Mouse (Mus musculus): ENCODE data around the gene Ddx60. TPM values are rescaled to one million over a fixed set of nuclear protein-coding genes. Genes with fewer than 3 reads are reported as not detected.

The Ddx60 gene
- polyA plus RNA-seq, 1 experiment from 2014 or later = 0.11 TPM

DNA sequence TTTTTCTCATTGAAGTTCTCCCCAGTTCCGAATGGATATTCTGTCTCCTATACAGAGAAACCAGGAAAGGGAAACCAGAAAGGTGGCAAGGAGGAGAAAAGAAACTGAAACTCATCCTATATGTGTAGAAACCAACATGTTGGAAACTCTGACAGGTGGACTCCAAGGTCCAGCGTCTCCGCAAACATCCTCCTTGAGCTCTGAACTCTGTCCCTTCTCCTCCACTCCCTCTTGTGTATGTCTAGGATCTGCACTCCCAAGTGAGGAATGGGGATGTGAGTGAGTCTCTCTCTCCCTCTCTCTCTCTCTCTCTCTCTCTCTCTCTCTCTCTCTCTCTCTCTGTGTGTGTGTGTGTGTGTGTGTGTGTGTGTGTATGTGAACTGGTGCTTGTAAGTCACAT lies 18.6 kb upstream of the Ddx60 start:
- H3K27ac ChIP-seq (replicated peaks; ENCODE audit: low read depth, low read length) = no peak overlapping the region
- no peaks in the 10 kb centered on the region for H3K36me3 ChIP-seq (replicated peaks; ENCODE audit: control insufficient read depth, insufficient read depth, low read depth, low read length)
- no peaks in the 10 kb centered on the region for H3K9me3 ChIP-seq (replicated peaks; ENCODE audit: control insufficient read depth, low read length)
- DNase-seq (ENCODE audit: low spot score) = no peak
- no peaks in the 10 kb centered on the region for H3K4me1 ChIP-seq (ENCODE audit: control insufficient read depth, insufficient read depth, low read length)
- no peak overlapping the region for H3K9ac ChIP-seq (replicated peaks; ENCODE audit: low read length)
- no peak overlapping the region for H3K4me2 ChIP-seq (ENCODE audit: low read depth, low read length)
- H3K4me3 ChIP-seq (ENCODE audit: low read depth, low read length) = no peak overlapping the region
- WGBS = 84% methylated on average over 3 of the region's 3 CpGs
- ATAC-seq (replicated peaks; ENCODE audit: insufficient number of reproducible peaks, low FRiP score, low TSS enrichment, low read depth) = no peak
- H3K27me3 ChIP-seq (ENCODE audit: control insufficient read depth, insufficient read depth, low read length) = no peaks in the 10 kb centered on the region

DNA sequence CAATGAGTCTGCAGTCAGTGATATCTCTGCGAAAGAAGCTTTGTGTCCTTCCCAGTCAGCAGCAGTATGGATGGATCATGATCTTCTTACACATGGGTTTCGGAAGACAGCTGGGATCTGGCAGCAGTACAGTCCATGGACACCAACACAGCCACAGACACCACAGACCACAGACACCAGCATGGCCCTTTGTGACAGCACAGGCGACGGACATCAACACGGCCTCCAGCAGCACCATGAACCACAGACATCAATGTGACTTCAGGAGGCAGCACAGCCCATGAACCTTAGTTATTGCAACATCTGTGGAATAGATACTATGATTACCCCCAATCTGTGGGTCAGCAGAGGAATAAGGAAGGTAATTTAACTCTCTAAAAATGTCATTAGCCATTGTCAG lies 15.1 kb upstream of the Ddx60 start:
- 94% methylated on average over 5 of the region's 5 CpGs for WGBS

DNA sequence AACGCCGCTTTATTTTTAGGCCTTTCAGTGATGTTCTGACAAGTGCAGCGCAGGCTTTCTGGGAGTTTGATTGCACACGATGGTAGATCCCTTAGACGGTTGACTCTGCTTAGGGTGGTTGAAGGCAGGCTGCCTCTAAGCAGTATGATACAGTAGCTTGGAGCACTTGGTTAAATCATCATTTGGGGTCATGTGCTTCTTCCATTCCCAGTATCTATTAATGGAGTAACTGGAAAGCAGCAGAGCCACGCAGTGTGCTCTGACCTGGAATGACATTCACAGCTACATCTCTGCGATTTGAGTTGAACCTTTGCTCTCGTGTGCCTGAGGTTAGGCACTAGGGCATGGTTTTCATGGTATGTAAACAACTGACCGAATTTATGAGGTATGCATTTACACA lies 13.9 kb upstream of the Ddx60 start:
- ATAC-seq (replicated peaks; ENCODE audit: insufficient number of reproducible peaks, low FRiP score, low TSS enrichment, low read depth) (no peak), DNase-seq (ENCODE audit: low spot score) (no peak)
- Histone ChIP-seq H3K9ac (replicated peaks; ENCODE audit: low read length) (no peak overlapping the region), H3K27ac (replicated peaks; ENCODE audit: low read depth, low read length) (no peak overlapping the region), H3K36me3 (replicated peaks; ENCODE audit: control insufficient read depth, insufficient read depth, low read depth, low read length) (no peaks in the 10 kb centered on the region), H3K9me3 (replicated peaks; ENCODE audit: control insufficient read depth, low read length) (no peaks in the 10 kb centered on the region), H3K27me3 (ENCODE audit: control insufficient read depth, insufficient read depth, low read length) (no peaks in the 10 kb centered on the region), H3K4me3 (ENCODE audit: low read depth, low read length) (no peak overlapping the region), H3K4me1 (ENCODE audit: control insufficient read depth, insufficient read depth, low read length) (no peaks in the 10 kb centered on the region), H3K4me2 (ENCODE audit: low read depth, low read length) (no peak overlapping the region)
- 76% methylated on average over 9 of the region's 9 CpGs for WGBS

More for the DNA sequence above, 15.1 kb upstream of the Ddx60 start:
- no peak for DNase-seq (ENCODE audit: low spot score)
- no peak overlapping the region for H3K4me3 ChIP-seq (ENCODE audit: low read depth, low read length)
- no peaks in the 10 kb centered on the region for H3K27me3 ChIP-seq (ENCODE audit: control insufficient read depth, insufficient read depth, low read length)
- no peak overlapping the region for H3K27ac ChIP-seq (replicated peaks; ENCODE audit: low read depth, low read length)
- no peak for ATAC-seq (replicated peaks; ENCODE audit: insufficient number of reproducible peaks, low FRiP score, low TSS enrichment, low read depth)
- H3K9ac ChIP-seq (replicated peaks; ENCODE audit: low read length) = no peak overlapping the region
- no peak overlapping the region for H3K4me2 ChIP-seq (ENCODE audit: low read depth, low read length)
- H3K9me3 ChIP-seq (replicated peaks; ENCODE audit: control insufficient read depth, low read length) = no peaks in the 10 kb centered on the region
- no peaks in the 10 kb centered on the region for H3K4me1 ChIP-seq (ENCODE audit: control insufficient read depth, insufficient read depth, low read length)
- no peaks in the 10 kb centered on the region for H3K36me3 ChIP-seq (replicated peaks; ENCODE audit: control insufficient read depth, insufficient read depth, low read depth, low read length)

DNA sequence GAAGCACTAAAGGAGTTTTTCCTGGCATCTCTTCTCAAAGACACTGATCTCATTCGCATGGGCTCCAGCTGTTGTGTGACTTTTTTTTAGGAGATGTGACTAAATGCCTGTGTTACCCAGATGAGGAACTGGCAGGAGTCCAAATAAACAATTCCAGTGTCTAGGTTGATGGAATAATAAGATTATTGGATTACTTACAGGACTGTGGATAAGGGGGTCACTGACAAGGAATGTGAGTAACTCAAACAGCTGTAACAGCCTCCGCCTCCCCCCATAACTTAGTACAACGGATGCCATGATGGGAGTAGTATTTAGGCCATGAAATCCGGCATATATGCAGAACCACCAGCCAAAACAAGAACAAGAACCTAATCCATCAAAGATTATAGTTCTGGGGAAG lies 10.6 kb upstream of the Ddx60 start:
- Histone ChIP-seq H3K36me3 (replicated peaks; ENCODE audit: control insufficient read depth, insufficient read depth, low read depth, low read length) (no peaks in the 10 kb centered on the region), H3K9ac (replicated peaks; ENCODE audit: low read length) (no peak overlapping the region), H3K4me3 (ENCODE audit: low read depth, low read length) (no peak overlapping the region), H3K27me3 (ENCODE audit: control insufficient read depth, insufficient read depth, low read length) (no peaks in the 10 kb centered on the region), H3K4me2 (ENCODE audit: low read depth, low read length) (no peak overlapping the region), H3K4me1 (ENCODE audit: control insufficient read depth, insufficient read depth, low read length) (no peaks in the 10 kb centered on the region), H3K27ac (replicated peaks; ENCODE audit: low read depth, low read length) (no peak overlapping the region), H3K9me3 (replicated peaks; ENCODE audit: control insufficient read depth, low read length) (no peaks in the 10 kb centered on the region)
- no peak for DNase-seq (ENCODE audit: low spot score)
- WGBS = 84% methylated on average over 4 of the region's 4 CpGs
- ATAC-seq (replicated peaks; ENCODE audit: insufficient number of reproducible peaks, low FRiP score, low TSS enrichment, low read depth) = no peak

DNA sequence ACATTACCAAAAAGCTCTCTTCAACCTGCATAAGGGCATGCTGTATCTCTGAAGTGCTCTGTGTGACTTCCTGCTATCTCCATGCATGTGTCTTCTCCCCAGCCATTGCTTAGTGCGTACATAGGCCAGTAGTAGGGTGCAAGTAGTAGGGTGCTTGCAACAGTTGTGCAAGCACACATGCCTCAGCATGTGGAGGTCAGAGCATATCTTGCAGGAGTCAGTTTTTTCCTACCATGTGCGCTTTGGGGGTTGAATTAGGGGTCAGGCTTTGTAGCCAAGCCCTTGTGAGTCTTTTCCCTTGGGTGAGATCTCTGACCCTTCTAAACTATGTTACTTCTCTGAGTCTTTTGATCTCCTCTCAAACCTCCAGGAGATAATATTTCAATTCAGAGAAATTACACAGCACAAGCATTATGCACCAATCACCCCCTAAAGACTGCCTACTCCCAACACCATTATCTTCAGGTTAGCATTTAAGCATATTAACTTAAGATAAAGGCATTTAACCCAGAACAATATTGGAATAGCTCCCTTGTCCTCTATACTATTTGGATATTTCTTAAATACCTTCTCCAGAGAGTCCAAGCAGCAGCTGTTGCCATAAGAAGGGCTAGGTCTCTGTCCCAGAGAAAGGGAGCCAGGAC lies 8.6 kb upstream of the Ddx60 start:
- ATAC-seq (replicated peaks; ENCODE audit: insufficient number of reproducible peaks, low FRiP score, low TSS enrichment, low read depth) = no peak
- WGBS = 75% methylated on average over 2 of the region's 2 CpGs
- Histone ChIP-seq H3K4me1 (ENCODE audit: control insufficient read depth, insufficient read depth, low read length) (no peaks in the 10 kb centered on the region), H3K9ac (replicated peaks; ENCODE audit: low read length) (no peak overlapping the region), H3K27me3 (ENCODE audit: control insufficient read depth, insufficient read depth, low read length) (no peaks in the 10 kb centered on the region), H3K4me2 (ENCODE audit: low read depth, low read length) (no peak overlapping the region), H3K4me3 (ENCODE audit: low read depth, low read length) (no peak overlapping the region), H3K9me3 (replicated peaks; ENCODE audit: control insufficient read depth, low read length) (no peaks in the 10 kb centered on the region), H3K27ac (replicated peaks; ENCODE audit: low read depth, low read length) (no peak overlapping the region), H3K36me3 (replicated peaks; ENCODE audit: control insufficient read depth, insufficient read depth, low read depth, low read length) (no peaks in the 10 kb centered on the region)
- DNase-seq (ENCODE audit: low spot score) = no peak

DNA sequence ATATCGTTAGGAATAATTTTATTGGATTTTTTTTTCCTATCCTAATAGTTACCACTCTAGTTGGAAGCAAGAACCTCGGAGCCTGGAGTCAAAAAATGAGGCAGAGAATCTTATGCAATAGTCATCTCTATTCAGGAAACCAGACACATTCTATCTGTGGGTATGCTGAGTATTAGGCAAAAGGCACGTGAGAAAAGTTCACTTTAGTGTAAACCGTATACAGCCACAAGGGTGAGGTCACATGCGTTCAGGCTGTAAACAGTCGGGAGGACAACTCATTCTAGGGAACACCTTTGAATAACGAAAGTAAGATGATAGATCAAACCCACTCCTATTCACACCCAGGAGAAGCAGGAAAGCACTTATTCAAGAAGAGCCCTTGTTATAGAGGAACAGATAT lies 7.5 kb upstream of the Ddx60 start:
- no peak overlapping the region for H3K27ac ChIP-seq (replicated peaks; ENCODE audit: low read depth, low read length)
- no peaks in the 10 kb centered on the region for H3K27me3 ChIP-seq (ENCODE audit: control insufficient read depth, insufficient read depth, low read length)
- H3K36me3 ChIP-seq (replicated peaks; ENCODE audit: control insufficient read depth, insufficient read depth, low read depth, low read length) = no peaks in the 10 kb centered on the region
- ATAC-seq (replicated peaks; ENCODE audit: insufficient number of reproducible peaks, low FRiP score, low TSS enrichment, low read depth) (no peak), DNase-seq (ENCODE audit: low spot score) (no peak)
- no peak overlapping the region for H3K4me3 ChIP-seq (ENCODE audit: low read depth, low read length)
- no peaks in the 10 kb centered on the region for H3K4me1 ChIP-seq (ENCODE audit: control insufficient read depth, insufficient read depth, low read length)
- H3K4me2 ChIP-seq (ENCODE audit: low read depth, low read length) = no peak overlapping the region
- WGBS = 83% methylated on average over 7 of the region's 7 CpGs
- H3K9me3 ChIP-seq (replicated peaks; ENCODE audit: control insufficient read depth, low read length) = no peaks in the 10 kb centered on the region
- no peak overlapping the region for H3K9ac ChIP-seq (replicated peaks; ENCODE audit: low read length)

DNA sequence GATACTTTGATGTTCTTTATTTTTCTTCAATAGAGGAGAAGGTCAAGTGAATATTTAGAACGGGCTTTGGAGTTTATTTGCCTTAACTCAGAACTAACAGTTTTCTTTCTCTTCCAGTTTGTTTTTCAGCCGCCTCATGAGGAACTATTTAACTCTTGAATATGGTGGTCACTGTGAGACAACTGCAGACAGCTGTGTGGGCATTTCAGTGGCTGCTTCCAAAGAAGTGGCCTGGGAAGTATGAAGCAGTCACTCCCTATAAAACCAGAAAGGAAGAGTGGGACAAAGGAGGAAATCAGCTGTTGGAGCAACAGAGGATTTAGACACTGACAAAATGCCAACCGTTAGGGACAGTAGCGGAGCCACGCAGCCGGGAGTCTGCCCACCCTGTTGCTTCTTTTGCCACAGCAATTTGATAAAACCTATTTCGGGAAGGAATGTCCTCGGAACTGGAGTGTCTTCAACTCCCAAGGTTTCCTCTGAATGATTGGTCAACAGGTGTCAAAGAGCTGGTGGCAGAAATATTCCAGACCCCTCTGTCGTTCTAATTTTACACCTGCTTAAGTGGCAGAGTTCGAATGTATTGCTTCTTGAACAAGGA lies 6.3 kb upstream of the Ddx60 start:
- no peaks in the 10 kb centered on the region for H3K36me3 ChIP-seq (replicated peaks; ENCODE audit: control insufficient read depth, insufficient read depth, low read depth, low read length)
- no peak for DNase-seq (ENCODE audit: low spot score)
- ATAC-seq (replicated peaks; ENCODE audit: insufficient number of reproducible peaks, low FRiP score, low TSS enrichment, low read depth) = no peak
- H3K27me3 ChIP-seq (ENCODE audit: control insufficient read depth, insufficient read depth, low read length) = no peaks in the 10 kb centered on the region
- WGBS = 79% methylated on average over 10 of the region's 10 CpGs
- no peaks in the 10 kb centered on the region for H3K9me3 ChIP-seq (replicated peaks; ENCODE audit: control insufficient read depth, low read length)
- H3K4me3 ChIP-seq (ENCODE audit: low read depth, low read length) = no peak overlapping the region
- no peak overlapping the region for H3K9ac ChIP-seq (replicated peaks; ENCODE audit: low read length)
- no peak overlapping the region for H3K4me2 ChIP-seq (ENCODE audit: low read depth, low read length)
- H3K27ac ChIP-seq (replicated peaks; ENCODE audit: low read depth, low read length) = no peak overlapping the region
- no peaks in the 10 kb centered on the region for H3K4me1 ChIP-seq (ENCODE audit: control insufficient read depth, insufficient read depth, low read length)

DNA sequence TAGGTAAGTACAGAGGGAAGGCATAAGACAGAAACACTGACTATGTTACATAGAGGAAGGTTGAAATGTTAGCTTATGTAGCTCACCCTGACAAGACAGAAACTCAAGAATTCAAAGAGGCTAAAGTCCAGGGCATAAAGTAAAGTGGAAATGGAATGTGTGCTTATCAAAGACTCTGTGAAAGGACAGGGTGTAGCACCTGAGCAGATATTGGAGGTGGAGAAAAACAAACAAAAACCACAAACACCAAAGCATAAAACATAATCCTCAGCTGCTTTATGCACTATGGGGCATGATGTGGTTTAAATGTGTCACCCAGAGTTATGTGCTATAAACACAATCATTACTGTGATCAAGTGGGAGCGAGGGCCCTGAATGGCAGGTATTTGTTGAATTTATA lies 3.4 kb upstream of the Ddx60 start:
- Histone ChIP-seq H3K4me1 (ENCODE audit: control insufficient read depth, insufficient read depth, low read length) (no peaks in the 10 kb centered on the region), H3K36me3 (replicated peaks; ENCODE audit: control insufficient read depth, insufficient read depth, low read depth, low read length) (no peaks in the 10 kb centered on the region), H3K9ac (replicated peaks; ENCODE audit: low read length) (no peak overlapping the region), H3K27ac (replicated peaks; ENCODE audit: low read depth, low read length) (no peak overlapping the region), H3K4me2 (ENCODE audit: low read depth, low read length) (no peak overlapping the region), H3K9me3 (replicated peaks; ENCODE audit: control insufficient read depth, low read length) (no peaks in the 10 kb centered on the region), H3K27me3 (ENCODE audit: control insufficient read depth, insufficient read depth, low read length) (no peaks in the 10 kb centered on the region; the same call in 1 of the 2 replicates), H3K4me3 (ENCODE audit: low read depth, low read length) (no peak overlapping the region)
- 95% methylated on average over 1 of the region's 1 CpGs for WGBS
- ATAC-seq (replicated peaks; ENCODE audit: insufficient number of reproducible peaks, low FRiP score, low TSS enrichment, low read depth) (no peak), DNase-seq (ENCODE audit: low spot score) (no peak)

Data from embryonic facial prominence, embryonic 11.5 days (tissue).